Mouse (Mus musculus): ENCODE measurements around the gene Plekhh3. TPM values are rescaled to one million over a fixed set of nuclear protein-coding genes. Genes with fewer than 3 reads are reported as not detected.

The Plekhh3 gene
- polyA plus RNA-seq (2012; rRNA removed): 2.0 and 2.4 TPM in 2 replicates

DNA sequence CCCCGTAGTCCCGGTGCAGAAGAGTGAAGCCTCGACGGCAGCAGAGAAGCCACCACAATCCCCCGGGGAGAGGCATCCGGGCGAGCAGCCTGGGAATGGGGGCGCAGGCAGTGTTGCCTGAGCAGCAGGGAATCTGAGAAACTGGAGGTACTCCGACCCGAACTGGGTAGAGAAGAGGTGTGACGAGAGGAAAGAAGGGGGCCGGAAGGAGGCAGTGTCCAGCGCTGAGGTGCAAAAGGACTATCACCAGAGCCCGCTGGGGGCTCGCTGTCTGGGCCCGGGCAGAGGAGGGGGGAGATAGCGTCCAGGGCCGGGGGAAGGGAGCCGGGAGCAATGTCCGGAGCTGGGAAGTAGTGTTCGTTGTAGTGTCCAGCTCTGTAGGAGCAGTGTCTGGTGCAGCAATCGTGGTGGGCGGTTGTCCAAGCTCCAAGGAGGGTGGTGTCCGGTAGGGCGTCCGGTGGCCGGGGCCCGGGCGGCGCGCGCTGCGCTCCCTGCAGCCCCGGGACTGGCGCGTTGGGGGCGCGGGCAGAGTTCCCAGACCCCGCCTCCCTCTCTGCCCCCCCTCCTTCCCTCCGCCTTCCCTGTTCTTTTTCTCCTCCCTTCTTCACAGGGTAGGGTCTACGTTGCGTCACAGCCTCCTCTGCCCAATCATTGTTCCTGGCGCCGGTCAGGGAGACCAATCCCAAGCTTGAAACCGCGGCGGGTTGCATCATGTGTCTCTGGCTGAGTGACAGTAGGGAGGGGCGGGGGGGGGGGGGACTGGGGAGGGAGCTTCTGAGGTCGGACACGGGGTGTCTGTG is at the start of gene Plekhh3:
Plekhh3 (minus strand) TSS at position 541 of the 800 bp plus-strand sequence.

DNA sequence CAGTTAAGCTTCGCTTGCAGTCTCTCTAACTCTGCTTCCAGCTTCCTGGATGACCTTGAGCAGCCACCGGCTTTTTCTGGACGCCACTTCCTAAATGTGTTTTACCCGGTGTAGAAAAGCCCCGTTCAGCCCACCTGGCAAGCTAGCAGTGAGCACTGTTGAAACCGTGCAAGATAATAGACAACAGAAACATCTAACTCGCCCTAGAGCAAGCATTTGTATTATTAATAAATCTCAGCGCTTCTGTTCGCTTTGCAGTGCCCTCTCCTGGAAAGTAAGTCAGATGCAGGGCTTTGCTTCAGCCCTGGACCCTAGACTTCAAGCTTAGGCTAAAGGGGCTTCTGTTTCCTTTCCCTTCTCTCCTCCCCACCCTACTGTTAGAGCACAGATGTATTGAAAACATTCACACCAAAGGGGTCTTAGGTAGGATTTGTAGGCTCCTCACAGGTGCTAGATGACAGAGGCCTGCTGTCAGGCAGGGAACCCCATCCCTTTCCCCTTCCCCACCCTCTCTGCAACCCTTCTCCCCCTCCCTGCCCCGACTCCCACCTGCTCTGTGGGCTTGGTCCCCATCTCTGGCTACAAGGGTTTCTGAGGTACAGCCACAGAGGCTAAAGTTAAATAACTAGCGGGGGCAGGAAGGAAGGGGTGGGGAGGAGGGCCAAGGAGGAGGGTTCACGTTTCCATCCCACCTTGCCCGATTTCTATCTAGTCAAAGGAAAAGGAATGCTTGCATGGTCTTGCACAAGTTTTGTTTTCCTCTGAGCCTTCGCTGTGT is 3.9 kb upstream of the Plekhh3 start, which contains the start of gene Ccr10:
Ccr10 (minus strand) TSS at position 593 of the 778 bp plus-strand sequence.

DNA sequence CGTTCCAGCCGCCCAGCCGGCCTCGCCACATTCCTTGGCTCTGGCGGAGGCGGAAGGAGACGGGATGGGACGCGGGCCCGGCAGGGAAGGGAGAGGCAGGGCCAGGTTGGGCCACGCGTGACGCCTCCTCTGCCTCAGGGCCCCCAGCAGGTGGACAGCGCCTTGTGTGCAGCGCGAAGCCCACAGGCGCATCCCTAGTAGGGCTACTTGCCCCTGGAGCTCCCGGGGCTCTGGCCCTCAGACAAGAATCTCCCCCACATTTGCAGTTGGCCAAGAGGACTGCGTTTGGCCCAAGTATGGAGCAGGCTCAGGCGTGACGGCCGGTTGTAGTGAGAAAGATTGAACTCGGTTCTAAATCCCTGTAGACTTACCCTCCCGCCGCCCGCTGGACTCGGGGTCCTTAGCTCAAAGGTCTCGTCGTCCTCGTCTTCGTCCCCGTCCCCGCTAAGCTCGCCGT is 769 bp downstream of the Plekhh3 start, which contains the start of gene Cntnap1:
Cntnap1 (plus strand) TSS at position 170 of the 457 bp plus-strand sequence.

DNA sequence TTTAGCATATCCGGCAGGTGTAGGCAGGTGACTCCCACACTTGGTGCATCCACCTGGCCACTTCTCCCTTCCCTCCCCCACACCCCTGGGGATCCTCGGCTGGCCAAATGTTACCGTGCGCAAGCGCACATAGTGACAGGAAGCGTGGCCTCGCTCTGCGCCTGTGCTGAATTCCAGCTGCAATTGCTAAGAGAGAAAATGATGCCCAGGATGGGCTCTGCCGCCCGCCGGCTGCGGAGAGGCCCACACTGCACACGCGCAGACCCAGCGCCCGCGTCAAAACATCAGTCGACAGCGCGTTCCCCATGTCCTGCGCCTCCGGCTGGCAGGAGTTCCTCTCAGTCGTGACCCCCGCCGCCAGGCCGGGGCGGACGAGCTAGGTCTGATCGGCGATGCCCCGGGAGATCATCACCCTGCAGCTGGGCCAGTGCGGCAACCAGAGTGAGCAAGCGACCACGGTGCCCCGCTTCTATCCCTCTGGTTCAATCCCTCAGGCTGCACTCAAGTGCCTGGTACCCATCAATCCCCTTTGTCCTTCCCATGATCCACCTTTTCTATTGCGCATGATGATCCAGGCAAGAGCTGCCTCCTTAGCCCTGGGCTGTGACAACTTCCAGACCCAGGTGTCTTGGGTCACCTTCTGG is 15.3 kb downstream of the Plekhh3 start, which contains the start of gene Tubg2:
Tubg2 (plus strand) TSS at position 180 of the 644 bp plus-strand sequence.

DNA sequence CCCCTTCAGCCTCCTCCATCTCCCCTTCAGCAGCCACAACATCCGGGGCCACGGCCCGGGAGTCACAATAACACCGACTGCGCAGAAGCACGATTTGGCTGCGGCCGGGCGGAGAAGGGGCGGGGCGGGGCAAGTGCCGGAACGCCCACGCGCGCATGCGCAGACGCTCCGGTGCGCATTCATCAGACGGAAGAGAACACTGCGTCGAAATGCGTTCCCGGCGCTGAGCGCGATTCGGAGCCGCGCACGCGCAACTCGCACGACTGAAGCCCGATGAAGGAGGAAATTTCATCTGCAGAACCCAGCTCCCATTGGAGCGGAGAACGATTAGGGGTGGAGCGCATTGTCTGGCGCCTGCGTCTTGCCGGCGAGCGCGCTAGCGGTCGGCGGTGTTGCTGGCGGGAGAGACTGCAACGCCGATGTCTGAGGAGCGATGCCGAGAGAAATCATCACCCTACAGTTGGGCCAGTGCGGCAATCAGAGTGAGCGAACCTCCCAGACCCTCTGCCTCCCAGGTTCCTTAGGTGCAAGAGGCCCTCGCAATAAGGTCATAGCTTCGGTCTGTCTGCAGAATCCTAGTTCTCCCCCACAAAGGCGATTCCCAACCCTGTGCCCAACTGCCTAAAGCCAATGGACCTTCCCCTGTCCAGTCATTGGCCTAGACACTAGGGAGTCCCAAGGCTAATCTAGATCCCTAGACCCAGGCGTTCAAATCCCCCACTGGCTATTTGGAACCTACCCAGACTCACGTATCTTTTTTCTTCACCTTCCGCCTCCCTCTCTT is 51.2 kb downstream of the Plekhh3 start, which contains the start of the genes Retreg3 and Tubg1:
Retreg3 (minus strand) TSS at position 133 of the 784 bp plus-strand sequence.
Tubg1 (plus strand) TSS at position 178 of the 784 bp plus-strand sequence.

Other genes starting within 250 kb of the Plekhh3 start
- gene Stat3, start 231.8 kb downstream of the Plekhh3 start, polyA plus RNA-seq (2012; rRNA removed): 33.5 and 39.3 TPM in 2 replicates
- 14.0 and 15.8 TPM in 2 replicates for gene Cavin1, start 200.5 kb downstream of the Plekhh3 start, polyA plus RNA-seq (2012; rRNA removed)
- 20.6 and 24.1 TPM in 2 replicates for gene Atp6v0a1, start 161.9 kb downstream of the Plekhh3 start, polyA plus RNA-seq (2012; rRNA removed)
- gene Naglu, start 101.3 kb downstream of the Plekhh3 start, polyA plus RNA-seq (2012; rRNA removed): 9.4 and 9.9 TPM in 2 replicates
- 0.35 and 0.42 TPM in 2 replicates for gene Hsd17b1, start 92.9 kb downstream of the Plekhh3 start, polyA plus RNA-seq (2012; rRNA removed)
- gene Coasy, start 88.8 kb downstream of the Plekhh3 start, polyA plus RNA-seq (2012; rRNA removed): 30.0 and 30.3 TPM in 2 replicates
- 19.0 and 21.5 TPM in 2 replicates for gene Mlx, start 84.1 kb downstream of the Plekhh3 start, polyA plus RNA-seq (2012; rRNA removed)
- gene Psmc3ip, start 75.9 kb downstream of the Plekhh3 start, polyA plus RNA-seq (2012; rRNA removed): 7.1 and 7.6 TPM in 2 replicates
- gene Retreg3, start 51.5 kb downstream of the Plekhh3 start, polyA plus RNA-seq (2012; rRNA removed): 23.5 and 24.3 TPM in 2 replicates
- gene Tubg1, start 51.4 kb downstream of the Plekhh3 start, polyA plus RNA-seq (2012; rRNA removed): 6.0 and 6.3 TPM in 2 replicates
- 0.12 and 0.20 TPM in 2 replicates for gene Tubg2, start 15.4 kb downstream of the Plekhh3 start, polyA plus RNA-seq (2012; rRNA removed)
- 0.21 and 0.28 TPM in 2 replicates for gene Cntnap1, start 828 bp downstream of the Plekhh3 start, polyA plus RNA-seq (2012; rRNA removed)
- 0.04 and 0.05 TPM in 2 replicates for gene Ccr10, start 4.1 kb upstream of the Plekhh3 start, polyA plus RNA-seq (2012; rRNA removed)
- gene Ezh1, start 55.1 kb upstream of the Plekhh3 start, polyA plus RNA-seq (2012; rRNA removed): 9.2 and 11.0 TPM in 2 replicates
- gene Ramp2, start 74.7 kb upstream of the Plekhh3 start, polyA plus RNA-seq (2012; rRNA removed): 26.7 and 28.2 TPM in 2 replicates
- gene Vps25, start 82.4 kb upstream of the Plekhh3 start, polyA plus RNA-seq (2012; rRNA removed): 33.1 and 34.1 TPM in 2 replicates
- 1.9 and 2.9 TPM in 2 replicates for gene Wnk4, start 89.2 kb upstream of the Plekhh3 start, polyA plus RNA-seq (2012; rRNA removed)
- 0.25 and 0.51 TPM in 2 replicates for gene Cntd1, start 107.7 kb upstream of the Plekhh3 start, polyA plus RNA-seq (2012; rRNA removed)
- 47.0 and 49.6 TPM in 2 replicates for gene Coa3, start 107.8 kb upstream of the Plekhh3 start, polyA plus RNA-seq (2012; rRNA removed)
- gene Becn1, start 130.9 kb upstream of the Plekhh3 start, polyA plus RNA-seq (2012; rRNA removed): 49.6 and 53.3 TPM in 2 replicates
- gene Psme3, start 144.9 kb upstream of the Plekhh3 start, polyA plus RNA-seq (2012; rRNA removed): 75.2 and 83.4 TPM in 2 replicates
- 3.0 and 3.2 TPM in 2 replicates for gene Aoc2, start 153.7 kb upstream of the Plekhh3 start, polyA plus RNA-seq (2012; rRNA removed)
- 0.20 and 0.29 TPM in 2 replicates for gene Aoc3, start 159.3 kb upstream of the Plekhh3 start, polyA plus RNA-seq (2012; rRNA removed)
- 41.2 and 49.0 TPM in 2 replicates for gene G6pc, start 196.2 kb upstream of the Plekhh3 start, polyA plus RNA-seq (2012; rRNA removed)
- 13.5 and 14.0 TPM in 2 replicates for gene Aarsd1, start 246.3 kb upstream of the Plekhh3 start, polyA plus RNA-seq (2012; rRNA removed)

Measured in liver, embryonic 18 days (tissue).